Mouse (Mus musculus) heart, adult 2 months (tissue): ENCODE data around the gene Wif1.

Experiments
- CTCF ChIP-seq: fragments of 200-600 bp; IDR thresholded peaks from 2 replicates; pipeline ENCODE4 v1.8.1; 2022; ENCODE audit warnings: antibody characterized with exemption, mild to moderate bottlenecking, moderate library complexity
- POLR2A ChIP-seq: fragments of 200-500 bp; IDR thresholded peaks from 2 replicates; pipeline ENCODE4 v1.6.1; 2011; ENCODE audit warnings: mild to moderate bottlenecking, low read depth, low read length, control low read depth; ENCODE audit not compliant: insufficient read depth

DNA sequence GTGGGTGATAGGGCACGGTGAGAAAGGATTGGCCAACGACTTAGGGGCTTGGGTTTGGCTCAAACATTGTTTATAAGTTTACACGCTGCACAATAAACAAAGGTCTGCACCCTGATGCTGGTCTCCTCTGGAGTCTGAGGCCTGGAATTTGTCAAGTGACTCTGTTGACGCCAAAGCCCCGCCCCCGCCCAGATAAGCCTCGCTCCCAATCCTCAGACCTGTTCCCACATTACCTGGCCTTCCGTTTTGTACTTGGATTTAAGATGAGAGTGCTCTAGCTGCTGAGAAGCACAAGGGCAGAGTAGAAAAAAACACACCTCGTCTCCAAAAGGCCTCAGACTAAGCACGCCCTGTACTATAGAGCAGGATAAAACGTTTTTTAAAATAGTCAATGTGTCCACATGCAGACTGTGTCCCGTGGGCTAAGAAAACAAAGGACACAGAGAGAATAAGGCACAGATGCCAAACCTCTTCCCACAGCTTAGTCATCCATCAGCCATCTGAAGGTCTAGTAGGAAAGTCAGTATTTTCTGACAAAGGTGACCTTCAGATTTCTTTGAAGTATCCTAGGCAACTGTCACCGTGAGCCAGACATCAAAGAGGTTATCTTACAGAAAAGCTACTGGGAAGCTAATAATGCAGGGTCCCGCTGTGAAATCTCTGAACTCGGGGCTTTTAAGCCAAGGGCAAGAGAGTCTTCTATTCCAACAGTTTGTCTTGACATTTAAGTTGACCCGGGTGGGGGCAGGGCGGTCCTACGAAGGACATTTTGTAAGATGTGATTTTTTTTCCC is 16.9 kb upstream of the Wif1 start:
- no peak for TF ChIP-seq POLR2A
- no peak for TF ChIP-seq CTCF
